ENCODE assay signal across 8 mouse cellular contexts in genomic region chr19:8741243-8741869, GRCm38 (mm10). TPM values are rescaled to one million over a fixed set of nuclear protein-coding genes. Genes with fewer than 3 reads are reported as not detected.
A peak's percentile ranks its signal among the peaks of the same experiment; 100 is the strongest.
DNase-seq lines count a peak whose midpoint lies in the region; ATAC-seq and TF ChIP-seq lines count a peak whose summit lies in the region.

Gene Stx5a, plus strand, starts transcription at chr19:8741413.

- ATAC-seq in Patski = peak; percentile 98
- peak; percentile 99 for ATAC-seq in hindbrain, embryonic 13.5 days (ENCODE audit: low FRiP score)

- peak; percentile 97 for DNase-seq in Patski (ENCODE audit: low read depth, low spot score)
- peak; percentile 95 to 96 for DNase-seq in cerebellum, postnatal 14 days
- DNase-seq in frontal cortex, postnatal 14 days (ENCODE audit: low spot score in 2 of 2) = peak; percentile 93 to 95
- peak; percentile 84 to 95 for DNase-seq in layer of hippocampus, postnatal 25 days (ENCODE audit: extremely low spot score in 1 of 2, low spot score in 1 of 2)
- peak; percentile 98 for DNase-seq in lung, postnatal 25 days (ENCODE audit: low spot score)
- peak; percentile 98 for DNase-seq in retina, embryonic 14.5 days (ENCODE audit: low spot score)
- peak; percentile 95 for DNase-seq in thymus, postnatal 4 days

- peaks cover 69% of the 10 kb centered on the region for H3K36me3 ChIP-seq in hindbrain, embryonic 13.5 days

- under 1% methylated on average over 36 of the region's 36 CpGs for WGBS in hindbrain, embryonic 13.5 days

- no peaks in the 10 kb centered on the region for H3K27me3 ChIP-seq in Patski
- no peaks in the 10 kb centered on the region for H3K27me3 ChIP-seq in hindbrain, embryonic 13.5 days

- peak within 1 kb of the TSS; percentile 96 for H3K27ac ChIP-seq in hindbrain, embryonic 13.5 days

- TF ChIP-seq CTCF in Patski (IDR thresholded peaks at IDR 0.05) = no peak

- peak within 1 kb of the TSS; percentile 93 for H3K9ac ChIP-seq in hindbrain, embryonic 13.5 days

- CTCF ChIA-PET in Patski (lab: Charles Lee) = interaction anchor here (1.5 kb wide), 1 partner anchor 24 kb away, joined by 3 read pairs; no protein-coding TSS in a partner anchor

- POLR2A ChIA-PET in Patski (lab: Charles Lee) = interaction anchor here (1.1 to 2.1 kb wide), 2 partner anchors 28 to 78 kb away, joined by 3 to 7 read pairs; partner anchors contain the start of genes Hnrnpul2 and Ttc9c

- peak within 1 kb of the TSS; percentile 98 for H3K4me2 ChIP-seq in hindbrain, embryonic 13.5 days

- H3K9me3 ChIP-seq in hindbrain, embryonic 13.5 days = no peaks in the 10 kb centered on the region

- peak within 1 kb of the TSS; percentile 92 for H3K4me3 ChIP-seq in hindbrain, embryonic 13.5 days

- H3K4me1 ChIP-seq in hindbrain, embryonic 13.5 days (replicated peaks) = peaks cover 32% of the 10 kb centered on the region

- in situ Hi-C loops in Patski (cut with MboI; ENCODE audit: low pct_unique_long_range_greater_than_20kb) = no loop called here

RNA-seq across cellular contexts. Expression of gene Stx5a, which starts in this region (rescaled TPM):
- polyA plus RNA-seq in Patski (2021) = 116 TPM
- 120 and 128 TPM in 2 replicates for polyA plus RNA-seq in hindbrain, embryonic 13.5 days (2015; fragmentation: Nextera tagmentation; extraction: Ambion mirVana)
- total RNA-seq in layer of hippocampus, postnatal 25 days (2021) = 10 to 100 TPM; 59.9 to 70.7 TPM

Comparison
In these comparisons a context has a peak if more than half of its experiments do, and no peak if none do; other contexts are left out.
1. Peak in every context shown above with its lines: DNase-seq, ATAC-seq, H3K4me3 ChIP-seq and H3K27ac ChIP-seq.